Mouse (Mus musculus): ENCODE measurements at regions not wholly inside any gene's neighbourhood (a gene's known extent, or its start where the extent isn't known, plus 50 kb on each side); places are given as distances from the start of the nearest gene placed in this dataset.

- no peak for TF ChIP-seq CTCF (IDR thresholded peaks at IDR 0.05; ENCODE audit: extremely low read depth, insufficient read length, insufficient replicate concordance, low read depth, low read length)
- no peak for TF ChIP-seq POLR2A (IDR thresholded peaks at IDR 0.05; ENCODE audit: low read depth, low read length)
Observed at GRCm38 (mm10) chr17:85906597-85907187, 218.6 kb upstream of the Six2 start.
